Mouse (Mus musculus): ENCODE measurements around the gene Cst8.

GRCm38 (mm10) chr2:148825986-148826385 lies 27.4 kb downstream of the Cst8 start:
- TF ChIP-seq POLR2A (IDR thresholded peaks at IDR 0.05; ENCODE audit: insufficient read depth, low read depth, low read length) (no peak), CTCF (IDR thresholded peaks at IDR 0.05; ENCODE audit: insufficient read depth, low read depth, low read length) (no peak)

Measured in olfactory bulb, adult 2 months (tissue).